Mouse (Mus musculus) embryonic fibroblast, embryonic 13.5 days (primary cell): Measurements from ENCODE around the gene Aak1.

Experiments used
- CTCF ChIP-seq: IDR thresholded peaks from 2 replicates; pipeline ENCODE4 v1.5.1; 2011; ENCODE audit warnings: mild to moderate bottlenecking, control low read depth, low read length, moderate library complexity, borderline replicate concordance; ENCODE audit not compliant: insufficient read depth
- POLR2A ChIP-seq: IDR thresholded peaks from 2 replicates; pipeline ENCODE4 v1.6.1; 2011; ENCODE audit warnings: low read depth, mild to moderate bottlenecking, control low read depth, low read length, moderate library complexity

- TF ChIP-seq CTCF (no peak), POLR2A (no peak)
Observed at GRCm38 (mm10) chr6:86876451-86876850, 27.1 kb downstream of the Aak1 start.
